Mouse (Mus musculus): ENCODE results near the gene Lrrc4.

The Lrrc4 gene

GRCm38 (mm10) chr6:28831011-28831853 lies at the start of gene Lrrc4:
Gene Lrrc4 (minus strand): TSS chr6:28831747.
- no peak for DNase-seq (ENCODE audit: low spot score in 2 of 2)

GRCm38 (mm10) chr6:28880909-28881308 lies 49.4 kb upstream of the Lrrc4 start:
- DNase-seq (ENCODE audit: low spot score in 2 of 2) = no peak

GRCm38 (mm10) chr6:28879315-28879714 lies 47.8 kb upstream of the Lrrc4 start:
- DNase-seq (ENCODE audit: low spot score in 2 of 2) = no peak

- DNase-seq (ENCODE audit: low spot score in 2 of 2) = no peak
Measured at GRCm38 (mm10) chr6:28877945-28878666, 46.6 kb upstream of the Lrrc4 start.

GRCm38 (mm10) chr6:28876492-28876891 lies 44.9 kb upstream of the Lrrc4 start:
- no peak for DNase-seq (ENCODE audit: low spot score in 2 of 2)

GRCm38 (mm10) chr6:28875333-28875732 lies 43.8 kb upstream of the Lrrc4 start:
- DNase-seq (ENCODE audit: low spot score in 2 of 2) = no peak

GRCm38 (mm10) chr6:28874759-28875158 lies 43.2 kb upstream of the Lrrc4 start:
- DNase-seq (ENCODE audit: low spot score in 2 of 2) = no peak

GRCm38 (mm10) chr6:28874053-28874452 lies 42.5 kb upstream of the Lrrc4 start:
- DNase-seq (ENCODE audit: low spot score in 2 of 2) = no peak

- no peak for DNase-seq (ENCODE audit: low spot score in 2 of 2)
Measured at GRCm38 (mm10) chr6:28872421-28872795, 40.9 kb upstream of the Lrrc4 start.

- DNase-seq (ENCODE audit: low spot score in 2 of 2) = no peak
Measured at GRCm38 (mm10) chr6:28871725-28872420, 40.3 kb upstream of the Lrrc4 start.

GRCm38 (mm10) chr6:28867516-28868251 lies 36.1 kb upstream of the Lrrc4 start:
- DNase-seq (ENCODE audit: low spot score in 2 of 2) = peak in 1 of 2 experiments; percentile 22

- no peak for DNase-seq (ENCODE audit: low spot score in 2 of 2)
Measured at GRCm38 (mm10) chr6:28866206-28866605, 34.7 kb upstream of the Lrrc4 start.

GRCm38 (mm10) chr6:28865112-28865511 lies 33.6 kb upstream of the Lrrc4 start:
- DNase-seq (ENCODE audit: low spot score in 2 of 2) = no peak

GRCm38 (mm10) chr6:28864684-28865083 lies 33.1 kb upstream of the Lrrc4 start:
- no peak for DNase-seq (ENCODE audit: low spot score in 2 of 2)

GRCm38 (mm10) chr6:28862304-28862703 lies 30.8 kb upstream of the Lrrc4 start:
- DNase-seq (ENCODE audit: low spot score in 2 of 2) = no peak

GRCm38 (mm10) chr6:28860922-28861321 lies 29.4 kb upstream of the Lrrc4 start:
- no peak for DNase-seq (ENCODE audit: low spot score in 2 of 2)

GRCm38 (mm10) chr6:28860450-28860849 lies 28.9 kb upstream of the Lrrc4 start:
- no peak for DNase-seq (ENCODE audit: low spot score in 2 of 2)

- DNase-seq (ENCODE audit: low spot score in 2 of 2) = no peak
Measured at GRCm38 (mm10) chr6:28859094-28859493, 27.5 kb upstream of the Lrrc4 start.

GRCm38 (mm10) chr6:28857198-28858180 lies 25.9 kb upstream of the Lrrc4 start:
- DNase-seq (ENCODE audit: low spot score in 2 of 2) = no peak

- DNase-seq (ENCODE audit: low spot score in 2 of 2) = no peak
Measured at GRCm38 (mm10) chr6:28856789-28857188, 25.2 kb upstream of the Lrrc4 start.

All from urinary bladder, postnatal 36 days (tissue).